Mouse (Mus musculus): ENCODE data around the gene Rnf115. TPM values are rescaled to one million over a fixed set of nuclear protein-coding genes. Genes with fewer than 3 reads are reported as not detected.

The Rnf115 gene
- total and polyA plus RNA-seq, 2 experiments from 2014 or later: 59.6 to 76.5 TPM

DNA sequence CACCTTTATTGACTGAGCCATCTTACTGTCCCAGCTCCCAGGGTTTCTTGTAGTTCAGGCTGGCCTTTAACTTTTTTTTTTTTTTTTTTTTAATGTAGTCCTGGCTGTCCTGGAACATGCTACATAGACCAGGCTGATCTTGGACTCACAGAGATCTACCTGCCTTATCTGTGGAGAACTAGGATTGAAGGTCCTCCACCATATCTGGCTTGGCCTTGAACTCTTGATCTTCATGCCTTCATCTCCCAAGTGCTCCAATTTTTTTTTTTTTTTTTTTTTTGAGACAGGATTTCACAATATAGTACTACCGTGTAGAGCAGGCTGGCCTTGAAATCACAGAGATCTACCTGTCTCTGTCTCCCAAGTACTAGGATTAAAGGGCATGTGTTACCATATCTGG, 33.9 kb upstream of the Rnf115 start:
- no peaks in the 10 kb centered on the region for H3K36me3 ChIP-seq (ENCODE audit: insufficient read depth, low read length)
- no peaks in the 10 kb centered on the region for H3K9me3 ChIP-seq (ENCODE audit: low read length)
- no peak overlapping the region for H3K27ac ChIP-seq (ENCODE audit: low read depth, low read length)
- no peaks in the 10 kb centered on the region for H3K27me3 ChIP-seq (ENCODE audit: insufficient read depth, low read length)
- DNase-seq (ENCODE audit: low spot score) (no peak), ATAC-seq (ENCODE audit: low FRiP score) (no peak)
- no peak overlapping the region for H3K4me2 ChIP-seq (ENCODE audit: low read depth, low read length, poor library complexity, severe bottlenecking)
- 86% methylated on average over 1 of the region's 1 CpGs for WGBS
- H3K9ac ChIP-seq (replicated peaks; ENCODE audit: low read length, poor library complexity, severe bottlenecking): no peak overlapping the region
- H3K4me3 ChIP-seq (ENCODE audit: low read depth, low read length): no peak overlapping the region
- TF ChIP-seq CTCF (IDR thresholded peaks at IDR 0.05): no peak
- H3K4me1 ChIP-seq (ENCODE audit: insufficient read depth, low read length): peaks cover 4% of the 10 kb centered on the region; the same call in 1 of the 2 replicates

DNA sequence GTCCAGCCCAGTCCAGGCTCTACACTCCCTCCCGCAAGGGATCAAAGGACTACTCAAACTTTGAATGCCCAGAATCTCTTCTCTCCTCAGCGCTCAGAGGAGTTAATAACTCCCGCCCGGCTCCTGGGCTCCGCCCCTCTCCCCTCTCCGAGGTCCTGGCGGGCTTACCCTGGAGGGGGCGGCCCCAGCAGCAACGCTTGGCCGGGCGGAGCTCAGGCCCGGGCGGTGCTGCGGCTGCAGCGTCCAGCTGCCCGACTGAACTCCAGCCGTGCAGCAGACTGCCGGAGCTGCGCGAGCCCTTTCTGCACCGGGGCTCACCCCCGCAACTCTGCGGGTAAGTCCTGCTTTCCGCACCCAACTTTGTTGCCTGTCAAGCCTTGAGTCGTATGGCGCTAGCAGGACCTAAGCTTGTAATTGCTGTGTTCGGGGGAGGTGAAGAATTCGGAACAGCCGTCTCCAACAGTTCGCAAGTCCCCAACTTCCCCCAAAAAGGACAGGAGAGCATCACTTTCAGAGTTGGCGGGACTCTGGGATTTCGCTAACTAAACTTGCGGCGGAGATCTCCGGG, 31.2 kb upstream of the Rnf115 start, which contains the start of gene Pias3:
Gene Pias3 (plus strand): TSS at position 187 of the 568 bp plus-strand sequence.
- H3K4me1 ChIP-seq (ENCODE audit: insufficient read depth, low read length): peaks cover 4% of the 10 kb centered on the region; the same call in 1 of the 2 replicates

DNA sequence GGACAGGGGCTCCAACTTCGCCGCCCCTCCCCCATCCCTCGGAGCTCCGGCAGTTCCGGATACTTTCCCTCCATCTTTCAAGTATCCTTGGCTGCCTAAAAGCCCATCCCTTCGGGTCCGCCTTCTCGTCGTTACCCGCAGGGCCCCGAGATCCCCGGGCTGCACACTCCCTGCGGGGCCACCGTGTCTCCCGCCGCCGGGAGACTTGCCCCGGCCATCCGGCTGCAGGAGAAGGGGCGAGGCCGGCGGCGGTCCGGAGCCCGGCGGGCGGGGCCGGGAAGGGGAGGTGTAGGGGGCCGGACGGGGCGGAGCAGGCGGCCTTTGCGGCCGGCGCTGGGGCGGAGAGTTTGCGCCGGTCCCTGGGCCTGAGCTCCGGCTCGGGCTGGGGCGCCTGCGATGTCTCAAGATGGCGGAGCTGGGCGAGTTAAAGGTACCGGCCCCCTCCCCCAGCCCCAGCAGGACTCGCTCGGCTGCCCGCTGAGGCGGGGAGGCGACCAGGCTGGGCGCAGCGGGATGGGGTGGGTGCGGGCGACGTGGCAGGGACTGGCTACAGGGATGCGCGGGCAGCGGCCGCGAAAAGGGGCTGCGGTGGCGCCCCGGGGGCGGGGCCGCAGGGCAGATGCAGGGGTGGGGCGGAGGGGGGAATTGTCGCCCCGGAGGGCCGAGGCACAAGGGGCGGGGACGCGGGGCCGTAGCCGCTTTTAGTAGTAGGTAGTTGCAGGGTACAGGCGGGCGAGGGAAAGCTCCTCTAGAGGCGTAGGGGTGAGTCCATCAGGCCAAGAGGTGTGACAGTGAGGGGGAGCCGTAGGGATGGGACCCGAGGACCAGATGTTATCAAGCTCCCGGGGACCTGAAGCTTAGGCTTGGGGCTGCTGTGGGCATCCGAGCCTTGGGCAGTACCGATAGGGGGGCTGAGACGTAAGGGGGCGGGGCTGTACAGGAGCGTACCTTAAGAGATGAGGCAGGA, 30.4 kb upstream of the Rnf115 start:
- peak overlapping the region; percentile 94 for H3K4me3 ChIP-seq (ENCODE audit: low read depth, low read length)
- WGBS: under 1% methylated on average over 79 of the region's 85 CpGs
- peaks cover 4% of the 10 kb centered on the region; the same call in 1 of the 2 replicates for H3K4me1 ChIP-seq (ENCODE audit: insufficient read depth, low read length)
- no peak for TF ChIP-seq CTCF (IDR thresholded peaks at IDR 0.05)
- no peaks in the 10 kb centered on the region for H3K9me3 ChIP-seq (ENCODE audit: low read length)
- peak overlapping the region; percentile 78 for H3K27ac ChIP-seq (ENCODE audit: low read depth, low read length)
- peaks cover 13% of the 10 kb centered on the region for H3K36me3 ChIP-seq (ENCODE audit: insufficient read depth, low read length)
- ATAC-seq (ENCODE audit: low FRiP score) (peak; percentile 92), DNase-seq (ENCODE audit: low spot score) (peak; percentile 91)
- H3K9ac ChIP-seq (replicated peaks; ENCODE audit: low read length, poor library complexity, severe bottlenecking): peak overlapping the region; percentile 81
- H3K27me3 ChIP-seq (ENCODE audit: insufficient read depth, low read length): no peaks in the 10 kb centered on the region
- peak overlapping the region; percentile 86 for H3K4me2 ChIP-seq (ENCODE audit: low read depth, low read length, poor library complexity, severe bottlenecking)

More for the DNA sequence above, 31.2 kb upstream of the Rnf115 start, which contains the start of gene Pias3:
- H3K36me3 ChIP-seq (ENCODE audit: insufficient read depth, low read length): peaks cover 6% of the 10 kb centered on the region
- TF ChIP-seq CTCF (IDR thresholded peaks at IDR 0.05): no peak
- WGBS: 1% methylated on average over 35 of the region's 35 CpGs
- H3K9me3 ChIP-seq (ENCODE audit: low read length): no peaks in the 10 kb centered on the region
- ATAC-seq (ENCODE audit: low FRiP score): peak; percentile 71
- peak within 1 kb of the TSS; percentile 86 for H3K4me2 ChIP-seq (ENCODE audit: low read depth, low read length, poor library complexity, severe bottlenecking)
- peak within 1 kb of the TSS; percentile 81 for H3K9ac ChIP-seq (replicated peaks; ENCODE audit: low read length, poor library complexity, severe bottlenecking)
- H3K27me3 ChIP-seq (ENCODE audit: insufficient read depth, low read length): no peaks in the 10 kb centered on the region
- DNase-seq (ENCODE audit: low spot score): peak; percentile 71
- H3K4me3 ChIP-seq (ENCODE audit: low read depth, low read length): peak within 1 kb of the TSS; percentile 94
- peak within 1 kb of the TSS; percentile 78 for H3K27ac ChIP-seq (ENCODE audit: low read depth, low read length)

DNA sequence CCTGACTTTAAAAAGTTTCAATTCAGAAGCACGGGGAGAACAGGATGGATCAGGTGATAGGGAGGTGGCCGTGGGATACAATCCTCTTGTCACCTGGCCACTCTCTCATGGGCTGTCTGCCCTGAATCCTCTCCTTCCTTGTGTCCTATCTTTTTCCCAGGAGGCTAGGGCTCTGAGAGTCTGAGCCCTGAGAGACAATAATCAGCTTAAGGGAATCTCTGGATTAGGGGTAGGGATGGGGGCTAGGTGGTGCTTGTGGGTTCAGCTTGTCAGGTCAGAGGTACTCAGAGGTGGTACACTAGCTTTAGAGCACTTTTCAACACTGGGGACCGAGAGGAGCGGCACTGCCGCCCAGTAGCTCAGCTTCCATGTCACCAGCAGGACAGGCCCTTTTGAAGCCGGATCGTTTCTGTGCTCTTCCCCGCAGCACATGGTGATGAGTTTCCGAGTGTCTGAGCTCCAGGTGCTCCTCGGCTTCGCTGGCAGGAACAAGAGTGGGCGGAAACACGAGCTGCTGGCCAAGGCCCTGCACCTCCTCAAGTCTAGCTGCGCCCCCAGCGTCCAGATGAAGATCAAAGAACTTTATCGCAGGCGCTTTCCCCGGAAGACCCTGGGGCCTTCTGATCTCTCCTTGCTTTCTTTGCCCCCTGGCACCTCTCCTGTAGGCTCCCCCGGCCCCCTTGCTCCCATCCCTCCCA, 28.3 kb upstream of the Rnf115 start:
- peak; percentile 30; the same call in 1 of the 2 replicates for TF ChIP-seq CTCF (IDR thresholded peaks at IDR 0.05)
- no peak overlapping the region for H3K4me2 ChIP-seq (ENCODE audit: low read depth, low read length, poor library complexity, severe bottlenecking)
- no peak overlapping the region for H3K27ac ChIP-seq (ENCODE audit: low read depth, low read length)
- no peaks in the 10 kb centered on the region for H3K9me3 ChIP-seq (ENCODE audit: low read length)
- H3K4me3 ChIP-seq (ENCODE audit: low read depth, low read length): no peak overlapping the region
- peaks cover 29% of the 10 kb centered on the region for H3K36me3 ChIP-seq (ENCODE audit: insufficient read depth, low read length)
- DNase-seq (ENCODE audit: low spot score) (no peak), ATAC-seq (ENCODE audit: low FRiP score) (no peak)
- no peaks in the 10 kb centered on the region for H3K27me3 ChIP-seq (ENCODE audit: insufficient read depth, low read length)
- no peak overlapping the region for H3K9ac ChIP-seq (replicated peaks; ENCODE audit: low read length, poor library complexity, severe bottlenecking)
- peaks cover 4% of the 10 kb centered on the region; the same call in 1 of the 2 replicates for H3K4me1 ChIP-seq (ENCODE audit: insufficient read depth, low read length)
- WGBS: 57% methylated on average over 19 of the region's 19 CpGs

DNA sequence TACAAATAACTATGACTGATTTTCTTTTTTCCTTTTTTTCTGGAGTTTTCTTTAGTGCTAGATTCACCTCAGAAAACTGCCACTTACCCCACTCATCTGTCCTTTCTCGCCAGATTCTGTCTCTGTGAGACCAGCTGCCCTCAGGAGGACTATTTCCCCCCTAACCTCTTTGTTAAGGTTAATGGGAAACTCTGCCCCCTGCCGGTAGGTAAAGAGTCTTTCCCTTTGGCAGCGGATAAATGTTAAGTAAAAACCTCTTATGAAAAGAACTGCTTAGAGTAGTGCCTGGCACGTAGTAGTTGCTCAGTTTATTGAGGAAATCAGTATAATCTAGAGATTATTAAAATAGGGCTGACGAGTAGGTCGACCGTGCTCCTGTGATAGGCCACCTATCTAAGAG, 27.1 kb upstream of the Rnf115 start:
- Histone ChIP-seq H3K4me2 (ENCODE audit: low read depth, low read length, poor library complexity, severe bottlenecking) (no peak overlapping the region), H3K36me3 (ENCODE audit: insufficient read depth, low read length) (peaks cover 41% of the 10 kb centered on the region), H3K9ac (replicated peaks; ENCODE audit: low read length, poor library complexity, severe bottlenecking) (no peak overlapping the region), H3K9me3 (ENCODE audit: low read length) (no peaks in the 10 kb centered on the region), H3K4me1 (ENCODE audit: insufficient read depth, low read length) (peaks cover 4% of the 10 kb centered on the region; the same call in 1 of the 2 replicates), H3K27ac (ENCODE audit: low read depth, low read length) (no peak overlapping the region), H3K4me3 (ENCODE audit: low read depth, low read length) (no peak overlapping the region), H3K27me3 (ENCODE audit: insufficient read depth, low read length) (no peaks in the 10 kb centered on the region)
- peak; percentile 63 for TF ChIP-seq CTCF (IDR thresholded peaks at IDR 0.05)
- no peak for ATAC-seq (ENCODE audit: low FRiP score)
- WGBS: 56% methylated on average over 7 of the region's 7 CpGs
- peak; percentile 32 for DNase-seq (ENCODE audit: low spot score)
